Mouse (Mus musculus) MEL (cell line): ENCODE measurements around the gene Dlx3. TPM values are rescaled to one million over a fixed set of nuclear protein-coding genes. Genes with fewer than 3 reads are reported as not detected.

ENCODE experiments used
- DNase-seq: peaks from one replicate; pipeline ENCODE4 v3.0.0; 2011; ENCODE audit warnings: low read depth, low spot score
- H3K27ac ChIP-seq: 2 replicates; pipeline ENCODE4 v1.5.1; 2012; ENCODE audit warnings: low read depth, mild to moderate bottlenecking, control low read depth, low read length, moderate library complexity; ENCODE audit not compliant: control insufficient read depth
- H3K27me3 ChIP-seq, 2 experiments: fragments of 150-350 bp in 1 of 2; sonication (generic) in 1 of 2; 2 replicates each; pipeline ENCODE4 v1.6.1; 2012; ENCODE audit warnings: low read length in 2 of 2, mild to moderate bottlenecking in 2 of 2, improper control_type of control experiment in 1 of 2, moderate library complexity in 1 of 2; ENCODE audit not compliant: insufficient read depth in 2 of 2, control insufficient read depth in 1 of 2
- H3K36me3 ChIP-seq, 2 experiments: 2 replicates each; pipeline ENCODE4 v1.6.1; 2012 to 2014; ENCODE audit warnings: low read length in 2 of 2, improper control_type of control experiment in 1 of 2, inconsistent platforms in 1 of 2, mild to moderate bottlenecking in 1 of 2; ENCODE audit not compliant: insufficient read depth in 2 of 2, control insufficient read depth in 1 of 2
- H3K4me1 ChIP-seq, 2 experiments: fragments of 150-350 bp in 1 of 2; sonication (generic) in 1 of 2; 2 replicates each; pipeline ENCODE4 v1.6.1; 2012; ENCODE audit warnings: low read length in 2 of 2, improper control_type of control experiment in 1 of 2, mild to moderate bottlenecking in 1 of 2; ENCODE audit not compliant: insufficient read depth in 2 of 2, control insufficient read depth in 1 of 2
- H3K4me3 ChIP-seq, 2 experiments: fragments of 150-350 bp in 1 of 2; sonication (generic) in 1 of 2; 2 replicates each; pipeline ENCODE4 v1.5.1; 2012; ENCODE audit warnings: low read depth in 2 of 2, low read length in 2 of 2, mild to moderate bottlenecking in 2 of 2, moderate library complexity in 2 of 2, control low read depth in 1 of 2, improper control_type of control experiment in 1 of 2; ENCODE audit not compliant: control insufficient read depth in 1 of 2, insufficient read depth in 1 of 2
- H3K79me2 ChIP-seq: 2 replicates; pipeline ENCODE4 v1.6.1; 2012; ENCODE audit warnings: mild to moderate bottlenecking, low read length, moderate library complexity; ENCODE audit not compliant: control insufficient read depth, poor library complexity, insufficient read depth
- H3K9ac ChIP-seq: 2 replicates; pipeline ENCODE4 v1.6.1; 2012; ENCODE audit warnings: low read depth, mild to moderate bottlenecking, control low read depth, low read length, moderate library complexity; ENCODE audit not compliant: control insufficient read depth, poor library complexity, severe bottlenecking
- H3K9me3 ChIP-seq: fragments of 150-350 bp; sonication (generic); replicated peaks from 2 replicates; pipeline ENCODE4 v1.6.1; 2012; ENCODE audit warnings: mild to moderate bottlenecking, low read length, improper control_type of control experiment, moderate library complexity; ENCODE audit not compliant: insufficient read depth
- BHLHE40 ChIP-seq: IDR thresholded peaks from 2 replicates; pipeline ENCODE4 v1.6.1; 2012; ENCODE audit warnings: low read depth, mild to moderate bottlenecking, inconsistent platforms, low read length, improper control_type of control experiment, borderline replicate concordance
- CHD2 ChIP-seq: IDR thresholded peaks from 2 replicates; pipeline ENCODE4 v1.6.1; 2011; ENCODE audit warnings: low read length, improper control_type of control experiment
- CTCF ChIP-seq, 3 experiments: IDR thresholded peaks in 2 of 3; conservative IDR thresholded peaks in 1 of 3; 2 replicates each; pipeline ENCODE4 v1.5.1; 2011 to 2012; ENCODE audit warnings: low read length in 3 of 3, low read depth in 2 of 3, mild to moderate bottlenecking in 2 of 3, improper control_type of control experiment in 1 of 3, inconsistent platforms in 1 of 3, mixed read lengths in 1 of 3, moderate library complexity in 1 of 3; ENCODE audit not compliant: control insufficient read depth in 1 of 3, insufficient read depth in 1 of 3, poor library complexity in 1 of 3, severe bottlenecking in 1 of 3
- EP300 ChIP-seq, 2 experiments: IDR thresholded peaks; 2 replicates each; pipeline ENCODE4 v1.6.1; 2011; ENCODE audit warnings: improper control_type of control experiment in 2 of 2, low read length in 2 of 2, low read depth in 1 of 2, mild to moderate bottlenecking in 1 of 2
- GATA1 ChIP-seq: IDR thresholded peaks from 2 replicates; pipeline ENCODE4 v1.6.1; 2011; ENCODE audit warnings: low read depth, low read length, improper control_type of control experiment
- HCFC1 ChIP-seq: IDR thresholded peaks from 2 replicates; pipeline ENCODE4 v1.6.1; 2012; ENCODE audit warnings: low read depth, mild to moderate bottlenecking, inconsistent platforms, low read length, improper control_type of control experiment, moderate library complexity
- JUND ChIP-seq: IDR thresholded peaks from 2 replicates; pipeline ENCODE4 v1.6.1; 2011; ENCODE audit warnings: low read depth, mild to moderate bottlenecking, improper control_type of control experiment, low read length
- KAT2A ChIP-seq: conservative IDR thresholded peaks from 2 replicates; pipeline ENCODE4 v1.6.1; 2012; ENCODE audit warnings: low read depth, low read length, improper control_type of control experiment, inconsistent platforms
- MAFK ChIP-seq: IDR thresholded peaks from 2 replicates; pipeline ENCODE4 v1.6.1; 2011; ENCODE audit warnings: low read depth, mild to moderate bottlenecking, low read length, improper control_type of control experiment, borderline replicate concordance
- MAZ ChIP-seq: IDR thresholded peaks from 2 replicates; pipeline ENCODE4 v1.6.1; 2012; ENCODE audit warnings: low read depth, mild to moderate bottlenecking, inconsistent platforms, low read length, improper control_type of control experiment
- MEF2A ChIP-seq: IDR thresholded peaks from 2 replicates; pipeline ENCODE4 v1.6.1; 2014; ENCODE audit warnings: low read depth, mild to moderate bottlenecking, inconsistent platforms, low read length, improper control_type of control experiment; ENCODE audit not compliant: poor library complexity, insufficient replicate concordance, severe bottlenecking; ENCODE audit errors: extremely low read depth
- MXI1 ChIP-seq: IDR thresholded peaks from 2 replicates; pipeline ENCODE4 v1.6.1; 2011; ENCODE audit warnings: mild to moderate bottlenecking, low read depth, low read length, improper control_type of control experiment
- MYB ChIP-seq: IDR thresholded peaks from 2 replicates; pipeline ENCODE4 v1.6.1; 2011; ENCODE audit warnings: mild to moderate bottlenecking, low read depth, low read length, improper control_type of control experiment
- POLR2AphosphoS2 ChIP-seq: IDR thresholded peaks from 2 replicates; pipeline ENCODE4 v1.6.1; 2011; ENCODE audit warnings: low read length, improper control_type of control experiment
- POLR2AphosphoS5 ChIP-seq: IDR thresholded peaks from 2 replicates; pipeline ENCODE4 v1.6.1; 2012; ENCODE audit warnings: low read depth, borderline replicate concordance, mild to moderate bottlenecking, inconsistent platforms, low read length, moderate library complexity, mixed read lengths
- RAD21 ChIP-seq: IDR thresholded peaks from 2 replicates; pipeline ENCODE4 v1.6.1; 2011; ENCODE audit warnings: mild to moderate bottlenecking, low read depth, low read length, improper control_type of control experiment
- SIN3A ChIP-seq: IDR thresholded peaks from 2 replicates; pipeline ENCODE4 v1.6.1; 2012; ENCODE audit warnings: low read length, improper control_type of control experiment, inconsistent platforms
- TCF12 ChIP-seq: IDR thresholded peaks from 2 replicates; pipeline ENCODE4 v1.6.1; 2014; ENCODE audit warnings: low read depth, mild to moderate bottlenecking, inconsistent platforms, low read length, improper control_type of control experiment, moderate library complexity
- USF1 ChIP-seq: IDR thresholded peaks from 2 replicates; pipeline ENCODE4 v1.6.1; 2014; ENCODE audit warnings: low read depth, mild to moderate bottlenecking, inconsistent platforms, low read length, improper control_type of control experiment, moderate library complexity
- USF2 ChIP-seq, 2 experiments: IDR thresholded peaks; 2 replicates each; pipeline ENCODE4 v1.6.1; 2011 to 2012; ENCODE audit warnings: improper control_type of control experiment in 2 of 2, low read length in 2 of 2, borderline replicate concordance in 1 of 2, inconsistent platforms in 1 of 2, low read depth in 1 of 2, mild to moderate bottlenecking in 1 of 2; ENCODE audit not compliant: insufficient read depth in 1 of 2
- ZKSCAN1 ChIP-seq: IDR thresholded peaks from 2 replicates; pipeline ENCODE4 v1.6.1; 2012; ENCODE audit warnings: low read depth, mild to moderate bottlenecking, inconsistent platforms, low read length, improper control_type of control experiment, moderate library complexity
- ZMIZ1 ChIP-seq: IDR thresholded peaks from 2 replicates; pipeline ENCODE4 v1.6.1; 2012; ENCODE audit warnings: low read depth, mild to moderate bottlenecking, inconsistent platforms, low read length, improper control_type of control experiment, moderate library complexity
- ZNF384 ChIP-seq: IDR thresholded peaks from 2 replicates; pipeline ENCODE4 v1.6.1; 2012; ENCODE audit warnings: low read depth, mild to moderate bottlenecking, inconsistent platforms, low read length, improper control_type of control experiment
- polyA plus RNA-seq, 2 experiments: library from polyadenylated mRNA; stranded (reverse) in 1 of 2; unstranded in 1 of 2; fragments of >175 nt in 1 of 2; fragments of >200 nt in 1 of 2; gene quantifications; 2 replicates each; pipeline versions ENCODE4 v1.2.1 to v1.2.4; 2012; ENCODE audit warnings: low replicate concordance in 2 of 2, low read depth in 1 of 2; ENCODE audit not compliant: insufficient read length in 2 of 2, insufficient read depth in 1 of 2, missing spikeins in 1 of 2
- total RNA-seq: library from RNA; depleted of rRNA; stranded (reverse); fragments of 300-350 nt; gene quantifications from 2 replicates; pipeline ENCODE4 v1.2.3, GENCODE M21; 2012

The Dlx3 gene
- total and polyA plus RNA-seq, 3 experiments = not detected

DNA sequence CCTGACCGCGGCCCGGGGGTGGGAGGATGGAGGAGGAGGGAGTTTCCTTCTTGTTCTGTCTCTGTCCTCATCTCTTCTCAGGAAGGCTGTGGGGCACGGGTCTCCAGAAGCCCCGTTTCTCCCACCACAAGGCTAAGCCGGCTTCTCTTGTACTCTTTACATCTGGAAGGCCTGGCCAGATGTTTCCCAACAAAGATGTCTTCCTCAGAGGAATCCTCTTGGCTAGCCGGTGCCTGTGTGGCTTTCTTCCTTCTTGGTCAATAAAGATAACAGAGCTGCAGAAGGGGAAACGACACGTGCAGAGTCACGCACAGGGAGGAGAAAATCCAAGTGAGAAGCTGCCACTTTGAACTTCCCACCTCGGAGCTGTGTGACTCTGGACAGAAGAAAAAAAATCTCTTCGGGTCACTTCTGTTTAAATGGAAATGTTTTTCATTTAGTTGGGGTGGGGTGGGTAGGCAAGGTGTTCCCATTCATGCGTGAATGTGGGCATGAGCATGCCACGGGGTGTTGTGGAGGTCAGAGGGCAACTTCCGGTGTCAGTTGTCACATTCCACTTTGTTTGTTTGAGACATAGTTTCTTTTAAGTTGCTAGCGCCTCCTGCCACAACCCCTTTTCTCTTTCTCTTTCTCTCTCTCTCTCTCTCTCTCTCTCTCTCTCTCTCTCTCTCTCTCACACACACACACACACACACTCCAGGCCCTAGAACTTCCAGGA, 18.7 kb upstream of the Dlx3 start:
- no peak overlapping the region for H3K9ac ChIP-seq
- no peaks in the 10 kb centered on the region for H3K79me2 ChIP-seq
- H3K9me3 ChIP-seq = no peaks in the 10 kb centered on the region
- H3K27me3 ChIP-seq = peaks cover 5 to 7% of the 10 kb centered on the region in 2 experiments
- no peak for TF ChIP-seq RAD21
- TF ChIP-seq MYB = no peak
- TF ChIP-seq KAT2A = no peak
- peak; percentile 25; the same call in 1 of the 2 replicates for TF ChIP-seq BHLHE40
- H3K27ac ChIP-seq = no peak overlapping the region
- no peak for DNase-seq
- peaks cover 0 to 5% of the 10 kb centered on the region in 2 experiments; a peak in 2 of 4 replicates for H3K36me3 ChIP-seq
- no peak overlapping the region for H3K4me3 ChIP-seq
- H3K4me1 ChIP-seq = peaks cover 0 to 7% of the 10 kb centered on the region in 2 experiments; a peak in 1 of 4 replicates

DNA sequence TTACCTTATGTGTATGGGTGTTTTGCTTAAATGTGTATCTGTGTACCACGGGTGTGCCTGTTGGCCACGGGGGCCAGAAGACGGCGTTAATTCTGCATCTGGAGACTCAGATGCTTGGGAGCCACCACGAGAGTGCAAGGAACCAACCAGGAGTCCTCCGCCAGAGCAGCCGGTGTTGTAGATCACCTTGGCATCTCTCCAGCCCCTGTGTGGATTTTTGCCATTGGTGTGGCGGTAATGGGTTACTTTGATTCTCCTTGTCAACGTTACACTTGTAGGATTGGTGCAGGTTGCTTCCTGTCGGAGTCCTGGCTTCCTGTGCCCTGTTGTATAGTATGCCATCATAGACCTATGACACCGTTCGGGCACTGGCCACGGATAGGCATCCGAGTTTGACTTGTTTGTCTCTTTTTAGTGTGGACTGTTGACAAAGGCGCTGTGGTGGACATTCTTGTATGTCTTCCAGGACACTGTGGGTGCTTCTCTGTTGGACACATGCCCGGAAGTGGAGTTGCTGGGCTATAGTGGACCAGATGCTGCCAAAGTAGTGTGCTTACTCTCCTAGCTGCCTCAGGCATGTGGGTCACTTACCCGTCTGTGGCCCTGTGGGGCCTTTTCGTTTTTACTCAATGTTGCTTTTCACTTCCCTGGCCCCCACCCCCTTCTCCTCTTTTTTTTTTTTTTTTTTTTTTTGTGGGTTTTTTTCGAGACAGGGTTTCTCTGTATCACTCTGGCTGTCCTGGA, 17.6 kb upstream of the Dlx3 start:
- Histone ChIP-seq H3K27ac (no peak overlapping the region), H3K4me1 (peaks cover 0 to 7% of the 10 kb centered on the region in 2 experiments; a peak in 1 of 4 replicates)

DNA sequence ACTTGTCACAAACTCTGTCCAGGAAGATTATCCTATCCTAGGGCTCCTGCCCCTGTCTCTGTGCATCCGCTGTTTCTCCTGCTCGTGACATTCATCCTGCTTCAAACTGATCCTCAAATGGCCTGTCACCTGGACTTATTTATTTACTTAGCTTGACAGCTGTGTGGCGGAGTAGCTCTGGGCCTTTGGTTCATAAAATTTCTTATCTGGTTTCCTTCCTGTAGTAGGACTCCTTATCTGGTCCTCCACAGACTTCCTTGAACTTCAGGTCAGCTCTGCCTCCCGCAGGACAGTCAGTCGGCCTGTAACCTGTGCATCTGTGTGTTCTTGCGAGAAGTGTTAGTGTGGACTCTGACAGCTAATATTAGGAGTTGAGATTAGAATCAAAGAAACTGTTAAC, 15.7 kb upstream of the Dlx3 start:
- H3K4me3 ChIP-seq = no peak overlapping the region
- H3K4me1 ChIP-seq = peaks cover 0 to 7% of the 10 kb centered on the region in 2 experiments; a peak in 1 of 4 replicates
- peak; percentile 44 for DNase-seq
- no peak overlapping the region for H3K27ac ChIP-seq
- H3K9me3 ChIP-seq = no peaks in the 10 kb centered on the region
- peaks cover 2 to 6% of the 10 kb centered on the region in 2 experiments for H3K27me3 ChIP-seq
- H3K79me2 ChIP-seq = no peaks in the 10 kb centered on the region
- no peak overlapping the region for H3K9ac ChIP-seq
- H3K36me3 ChIP-seq = peaks cover 0 to 5% of the 10 kb centered on the region in 2 experiments; a peak in 2 of 4 replicates
- TF ChIP-seq ZNF384 (no peak), ZMIZ1 (no peak), USF1 (no peak), CTCF (IDR thresholded peaks at IDR 0.05 in 2 of 3, conservative IDR thresholded peaks at IDR 0.05 in 1 of 3; ENCODE audit: control insufficient read depth in 1 of 3, insufficient read depth in 1 of 3, low read depth in 2 of 3, low read length in 3 of 3, poor library complexity in 1 of 3, severe bottlenecking in 1 of 3) (no peak), USF2 (IDR thresholded peaks at IDR 0.05; ENCODE audit: borderline replicate concordance in 1 of 2, insufficient read depth in 1 of 2, low read depth in 1 of 2, low read length in 2 of 2) (no peak), MEF2A (no peak), EP300 (IDR thresholded peaks at IDR 0.05; ENCODE audit: low read depth in 1 of 2, low read length in 2 of 2) (peak; percentile 72 to 75), POLR2AphosphoS2 (no peak), ZKSCAN1 (no peak), MXI1 (no peak), GATA1 (peak; percentile 85), MAZ (no peak), JUND (no peak), HCFC1 (no peak), SIN3A (0 out of 2 replicates have a peak, but pooled peaks have one; percentile 18), POLR2AphosphoS5 (no peak), TCF12 (peak; percentile 81), CHD2 (no peak)

More for the DNA sequence above, 17.6 kb upstream of the Dlx3 start:
- Histone ChIP-seq H3K9me3 (no peaks in the 10 kb centered on the region), H3K79me2 (no peaks in the 10 kb centered on the region), H3K36me3 (peaks cover 0 to 5% of the 10 kb centered on the region in 2 experiments; a peak in 2 of 4 replicates), H3K27me3 (peaks cover 5 to 7% of the 10 kb centered on the region in 2 experiments), H3K9ac (no peak overlapping the region), H3K4me3 (no peak overlapping the region)
- TF ChIP-seq MAFK = no peak
- no peak for DNase-seq
